Mouse (Mus musculus) G1E-ER4 (cell line): ENCODE data around the gene Gdf10. TPM values are rescaled to one million over a fixed set of nuclear protein-coding genes. Genes with fewer than 3 reads are reported as not detected.

Experiments
- GATA1 ChIP-seq: IDR thresholded peaks from one replicate; pipeline ENCODE4 v1.8.0; 2012; ENCODE audit warnings: low read length, inconsistent platforms
- polyA plus RNA-seq: library from polyadenylated mRNA; stranded (reverse); fragments of >175 nt; gene quantifications from 2 replicates; pipeline ENCODE4 v1.2.3, GENCODE M21; 2012

Gdf10 gene
- polyA plus RNA-seq, 1 experiment: not detected

GRCm38 (mm10) chr14:33972679-33973078 is 49.3 kb downstream of the Gdf10 start:
- TF ChIP-seq GATA1: no peak

GRCm38 (mm10) chr14:33974752-33975151 is 51.4 kb downstream of the Gdf10 start:
- TF ChIP-seq GATA1: no peak

GRCm38 (mm10) chr14:33977748-33978147 is 54.4 kb downstream of the Gdf10 start:
- no peak for TF ChIP-seq GATA1

GRCm38 (mm10) chr14:33978604-33979059 is 55.2 kb downstream of the Gdf10 start, which contains the start of gene Zfp488:
Zfp488 (minus strand) TSS chr14:33978764.
- TF ChIP-seq GATA1: no peak

Other genes with a start within 250 kb of the Gdf10 start
- gene Gdf2, start 17.5 kb downstream of the Gdf10 start, polyA plus RNA-seq: not detected in 2 replicates
- not detected in 2 replicates for gene Rbp3, start 30.4 kb downstream of the Gdf10 start, polyA plus RNA-seq
- gene Zfp488, start 55.2 kb downstream of the Gdf10 start, polyA plus RNA-seq: not detected in 2 replicates
- gene Gm30083, start 91.6 kb downstream of the Gdf10 start, polyA plus RNA-seq: not detected in 2 replicates
- gene Gm5460, start 93.2 kb downstream of the Gdf10 start, polyA plus RNA-seq: not detected in 2 replicates
- gene Antxrl, start 129.1 kb downstream of the Gdf10 start, polyA plus RNA-seq: not detected in 2 replicates
- gene Anxa8, start 162.4 kb downstream of the Gdf10 start, polyA plus RNA-seq: not detected in 2 replicates
- not detected in 2 replicates for gene A630023A22Rik, start 179.2 kb downstream of the Gdf10 start, polyA plus RNA-seq
- gene Npy4r, start 228.9 kb downstream of the Gdf10 start, polyA plus RNA-seq: not detected in 2 replicates